Comparison of ENCODE assay signal across 10 mouse cellular contexts in the genomic region with DNA sequence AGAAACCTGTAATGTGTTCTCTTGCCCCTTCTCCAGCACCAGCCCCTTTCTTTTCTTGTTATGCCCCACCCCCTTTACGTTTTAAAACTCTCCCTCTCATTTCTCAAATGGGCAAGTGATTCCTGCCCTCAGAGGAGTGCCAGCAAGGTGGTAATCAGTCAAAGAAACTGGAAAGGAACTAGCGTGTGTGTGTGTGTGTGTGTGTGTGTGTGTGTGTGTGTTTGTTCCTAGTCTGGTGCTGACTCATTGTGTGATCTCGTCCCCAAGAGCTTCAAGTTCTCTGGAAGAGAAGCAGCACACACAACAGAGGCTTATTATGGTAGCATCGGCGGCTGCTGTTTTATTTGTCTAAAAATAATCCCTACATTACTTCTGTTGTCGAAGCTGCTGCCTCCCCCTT.
DNase-seq lines count a peak whose midpoint lies in the region; ATAC-seq and TF ChIP-seq lines count a peak whose summit lies in the region.
"Had no signal": no experiment of that assay in that cellular context is flagged by ENCODE, and none has a peak within 500 bp of the region (broad histone marks: within the 10 kb centered on the region; RNA-seq: fewer than 3 reads in every experiment).

No protein-coding gene starts in this region.

- 10% methylated on average over 6 of the region's 6 CpGs for WGBS in liver, embryonic 14.5 days (ENCODE audit: insufficient replicate concordance)
- WGBS in forebrain, embryonic 10.5 days, result 60% methylated on average over 6 of the region's 6 CpGs
- WGBS in lung, postnatal 0 days, result 23% methylated on average over 6 of the region's 6 CpGs

- H3K27me3 ChIP-seq in liver, embryonic 14.5 days (ENCODE audit: control insufficient read depth, insufficient read depth, low read length), result no peaks in the 10 kb centered on the region
- H3K27me3 ChIP-seq in forebrain, embryonic 10.5 days (ENCODE audit: poor library complexity, severe bottlenecking), result no peaks in the 10 kb centered on the region
- no peaks in the 10 kb centered on the region for H3K27me3 ChIP-seq in lung, postnatal 0 days (replicated peaks; ENCODE audit: insufficient read depth, low read length)

- no peak overlapping the region for H3K4me3 ChIP-seq in liver, embryonic 14.5 days (ENCODE audit: insufficient read depth in 1 of 2, low read depth in 2 of 2, low read length in 2 of 2)
- no peak overlapping the region for H3K4me3 ChIP-seq in forebrain, embryonic 10.5 days
- H3K4me3 ChIP-seq in lung, postnatal 0 days (ENCODE audit: low read depth, low read length), result no peak overlapping the region

- peak; percentile 61; the same call in 1 of the 2 replicates for ATAC-seq in liver, embryonic 14.5 days (ENCODE audit: insufficient read depth)
- ATAC-seq in lung, postnatal 0 days, result no peak

- TF ChIP-seq EP300 in liver, embryonic 14.5 days (IDR thresholded peaks at IDR 0.05; ENCODE audit: low read depth), result peak; percentile 28; the same call in 1 of the 2 replicates
- TF ChIP-seq EP300 in lung, postnatal 0 days (IDR thresholded peaks at IDR 0.05), result no peak

- DNase-seq in heart, adult 18-20 months, result peak; percentile 36 to 55
- no peak for DNase-seq in heart, postnatal 25 days (ENCODE audit: low spot score)
- DNase-seq in 416B (ENCODE audit: low read depth), result peak; percentile 72
- peak; percentile 15 to 26 for DNase-seq in heart, adult 9 months (ENCODE audit: low spot score in 2 of 2)
- no peak for DNase-seq in liver, embryonic 14.5 days (ENCODE audit: low read depth in 3 of 3, low spot score in 3 of 3)
- no peak for DNase-seq in forebrain, embryonic 10.5 days (ENCODE audit: extremely low spot score, low spot score)
- no peak for DNase-seq in lung, postnatal 0 days (ENCODE audit: low spot score)
- no peak for DNase-seq in retina, embryonic 14.5 days (ENCODE audit: low spot score)
- DNase-seq: cerebellum, adult 2 months; lung, adult 18-20 months had no signal

- H3K27ac ChIP-seq in liver, embryonic 14.5 days, result no peak overlapping the region
- H3K27ac ChIP-seq in forebrain, embryonic 10.5 days, result no peak overlapping the region
- no peak overlapping the region for H3K27ac ChIP-seq in lung, postnatal 0 days (ENCODE audit: low read length)

- H3K9me3 ChIP-seq in liver, embryonic 14.5 days (ENCODE audit: control insufficient read depth, low read length), result no peaks in the 10 kb centered on the region
- H3K9me3 ChIP-seq in forebrain, embryonic 10.5 days, result no peaks in the 10 kb centered on the region
- H3K9me3 ChIP-seq in lung, postnatal 0 days (ENCODE audit: low read length), result no peaks in the 10 kb centered on the region

- H3K4me1 ChIP-seq in liver, embryonic 14.5 days (replicated peaks; ENCODE audit: control insufficient read depth in 2 of 2, insufficient read depth in 2 of 2, low read length in 1 of 2), result no peaks in the 10 kb centered on the region
- no peaks in the 10 kb centered on the region; the same call in 1 of the 2 replicates for H3K4me1 ChIP-seq in forebrain, embryonic 10.5 days
- H3K4me1 ChIP-seq in lung, postnatal 0 days (ENCODE audit: insufficient read depth, low read depth, low read length), result no peaks in the 10 kb centered on the region

- H3K4me2 ChIP-seq in liver, embryonic 14.5 days (ENCODE audit: low read depth), result 0 out of 2 replicates have a peak overlapping the region, but pooled peaks have one; percentile 4
- H3K4me2 ChIP-seq in lung, postnatal 0 days (replicated peaks; ENCODE audit: low read depth, low read length), result no peak overlapping the region

- intact Hi-C loops in heart, postnatal 25 days (cut with DNase I), result no loop called here

- no peaks in the 10 kb centered on the region for H3K36me3 ChIP-seq in liver, embryonic 14.5 days (replicated peaks; ENCODE audit: control insufficient read depth, insufficient read depth, low read depth)
- H3K36me3 ChIP-seq in forebrain, embryonic 10.5 days (replicated peaks), result no peaks in the 10 kb centered on the region
- no peaks in the 10 kb centered on the region for H3K36me3 ChIP-seq in lung, postnatal 0 days (ENCODE audit: insufficient read depth, low read length)

- no peak overlapping the region for H3K9ac ChIP-seq in liver, embryonic 14.5 days (replicated peaks)
- no peak overlapping the region for H3K9ac ChIP-seq in lung, postnatal 0 days (replicated peaks; ENCODE audit: low read depth)

- no peak for TF ChIP-seq CTCF in liver, embryonic 14.5 days (IDR thresholded peaks at IDR 0.05; ENCODE audit: low read depth)
- no peak for TF ChIP-seq CTCF in lung, postnatal 0 days (IDR thresholded peaks at IDR 0.05)

Comparison
In these comparisons a context has a peak if more than half of its experiments do, and no peak if none do; other contexts are left out.
1. DNase-seq: peak in heart, adult 18-20 months (2 of 2), 416B (single experiment) and heart, adult 9 months (2 of 2); none in heart, postnatal 25 days (single experiment), liver, embryonic 14.5 days (0 of 3), forebrain, embryonic 10.5 days (single experiment), lung, postnatal 0 days (single experiment) and retina, embryonic 14.5 days (single experiment).